Mouse (Mus musculus) layer of hippocampus, adult 2 months (tissue): ENCODE measurements around the gene Hes5. TPM values are rescaled to one million over a fixed set of nuclear protein-coding genes. Genes with fewer than 3 reads are reported as not detected.

Experiments used
- DNase-seq, 2 experiments: peaks; one replicate each; pipeline ENCODE4 v3.0.0; 2022; ENCODE audit warnings: low spot score in 2 of 2
- H3K27ac ChIP-seq: fragments of 200-600 bp; 2 replicates; pipeline ENCODE4 v1.8.1; 2022
- H3K4me3 ChIP-seq: fragments of 200-600 bp; 2 replicates; pipeline ENCODE4 v1.8.1; 2022; ENCODE audit warnings: mild to moderate bottlenecking
- CTCF ChIP-seq: fragments of 200-600 bp; conservative IDR thresholded peaks from 2 replicates; pipeline ENCODE4 v1.8.1; 2022; ENCODE audit warnings: antibody characterized with exemption, mild to moderate bottlenecking, moderate library complexity
- total RNA-seq, 2 experiments: library from RNA; stranded (reverse); gene quantifications; 2 replicates each; pipeline ENCODE4 v1.2.3; 2021

Gene Hes5
- total RNA-seq, 2 experiments from 2014 or later: 24.7 to 30.7 TPM

DNA sequence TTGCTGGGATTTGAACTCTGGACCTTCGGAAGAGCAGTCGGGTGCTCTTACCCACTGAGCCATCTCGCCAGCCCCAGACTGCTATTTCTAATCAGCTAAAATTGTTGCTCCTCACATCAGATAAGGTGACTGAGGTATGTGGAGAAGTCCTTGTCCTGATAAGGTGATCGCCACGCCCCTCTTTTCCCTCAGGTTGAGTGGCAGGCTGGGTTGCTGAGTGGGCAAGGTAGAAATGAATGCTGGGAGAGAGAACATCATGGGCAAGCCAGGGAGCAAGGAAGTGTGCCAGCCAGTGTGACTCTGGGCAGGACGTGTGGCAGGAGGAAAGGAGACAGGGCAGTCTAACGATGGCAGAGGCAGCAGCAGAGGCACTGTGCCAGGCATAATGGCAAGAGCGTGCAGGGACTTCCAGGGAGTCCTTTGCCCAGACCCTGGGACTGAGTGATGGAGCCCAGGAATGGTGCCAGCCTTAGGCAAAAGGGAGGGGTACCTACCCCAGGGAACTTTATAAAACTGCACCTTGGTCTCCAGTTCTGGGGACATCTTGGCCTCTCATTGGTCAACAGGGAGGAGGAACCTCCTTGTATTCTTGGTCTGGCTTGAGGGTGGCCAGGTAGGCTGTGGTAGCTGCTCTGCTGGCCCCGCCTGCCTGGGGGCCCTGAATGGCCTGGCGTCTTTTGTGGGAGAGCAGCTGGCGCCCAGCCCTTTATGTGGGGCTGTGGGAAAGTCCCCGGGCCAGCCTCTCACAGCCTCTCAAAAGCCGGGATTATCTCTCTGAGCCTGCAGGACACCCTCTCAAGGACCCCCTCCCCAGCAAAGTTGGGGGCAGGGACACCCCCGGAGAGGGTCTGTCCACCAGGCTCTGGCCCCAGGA, 12.4 kb upstream of the Hes5 start:
- Histone ChIP-seq H3K27ac (peak overlapping the region; percentile 64; the same call in 1 of the 2 replicates), H3K4me3 (no peak overlapping the region)
- DNase-seq: no peak
- TF ChIP-seq CTCF: no peak

DNA sequence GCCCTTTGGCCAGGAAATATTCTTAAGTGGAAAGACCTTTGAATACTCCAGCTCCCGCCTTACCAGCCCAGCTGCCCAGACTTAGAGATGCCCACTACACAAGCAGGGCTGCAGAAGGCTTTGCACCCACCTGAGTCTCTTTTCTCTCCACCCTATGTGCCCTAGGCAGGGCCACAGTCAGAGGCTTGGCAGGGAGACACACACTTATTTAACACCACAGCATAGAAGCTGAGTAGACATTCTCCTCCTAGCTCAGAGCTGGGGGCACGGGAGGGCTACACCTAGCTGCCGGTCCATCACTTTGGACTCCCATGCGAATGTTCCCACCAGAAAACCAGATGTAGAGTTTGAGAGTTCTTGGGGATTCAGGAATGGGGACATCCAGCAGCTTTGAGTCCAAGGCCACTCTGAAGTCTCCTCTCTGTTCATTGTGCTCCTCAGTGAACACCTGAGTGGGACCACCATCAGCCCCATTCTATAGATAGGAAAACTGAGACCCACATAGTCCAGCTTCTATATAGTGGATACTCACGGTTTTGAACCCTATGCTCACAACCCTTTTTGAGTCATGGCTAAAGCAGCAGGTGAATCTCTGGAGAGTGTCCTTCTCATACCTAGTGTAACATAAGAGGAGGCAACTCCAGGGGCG, 11.7 kb upstream of the Hes5 start:
- TF ChIP-seq CTCF: no peak
- Histone ChIP-seq H3K4me3 (no peak overlapping the region), H3K27ac (peak overlapping the region; percentile 64; the same call in 1 of the 2 replicates)
- DNase-seq: no peak

DNA sequence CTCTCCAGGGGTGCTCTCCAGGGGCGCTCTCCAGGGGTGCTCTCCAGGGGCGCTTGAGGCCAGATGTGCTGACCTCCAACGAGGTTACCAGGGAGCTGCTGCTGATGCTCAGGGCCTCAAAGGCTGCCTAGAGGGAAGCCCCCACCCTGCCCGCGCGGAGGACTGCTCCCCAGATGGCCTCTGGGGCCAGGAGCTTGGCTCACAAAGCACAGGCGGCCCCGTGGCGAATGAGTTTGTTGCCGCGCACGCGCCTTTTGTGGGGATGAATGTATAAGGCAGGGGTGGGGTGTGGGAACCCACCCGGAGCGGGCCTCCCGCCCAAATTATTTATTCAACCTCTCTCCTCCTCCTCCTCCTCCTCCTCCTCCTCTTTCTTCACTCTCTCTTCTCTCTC, 11.1 kb upstream of the Hes5 start:
- DNase-seq: no peak
- Histone ChIP-seq H3K4me3 (no peak overlapping the region), H3K27ac (no peak overlapping the region)
- no peak for TF ChIP-seq CTCF

GRCm38 (mm10) chr4:154952461-154953241, 8.1 kb upstream of the Hes5 start:
- Histone ChIP-seq H3K27ac (no peak overlapping the region), H3K4me3 (no peak overlapping the region)
- no peak for DNase-seq
- TF ChIP-seq CTCF: no peak

DNA sequence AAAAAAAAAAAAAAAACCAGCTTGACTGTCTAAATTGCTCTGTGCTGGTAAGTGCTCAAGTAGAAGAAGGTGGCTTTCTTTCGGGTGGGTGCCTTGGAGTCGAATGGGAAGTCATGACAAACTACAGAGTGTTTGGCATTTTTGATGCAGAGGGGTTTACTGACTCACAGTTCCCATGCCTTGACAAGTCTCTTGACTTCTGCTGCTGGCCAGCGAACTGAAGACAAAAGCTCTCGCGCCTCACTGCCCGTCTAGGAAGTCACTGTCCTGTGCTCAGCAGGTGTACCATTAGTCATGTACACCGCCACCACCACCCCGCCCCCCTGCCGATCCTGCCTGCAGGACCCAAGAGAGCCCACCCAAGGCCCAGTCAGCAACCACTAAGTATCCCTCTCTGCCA, 4.1 kb upstream of the Hes5 start:
- H3K27ac ChIP-seq: no peak overlapping the region
- no peak for DNase-seq
- H3K4me3 ChIP-seq: no peak overlapping the region
- TF ChIP-seq CTCF: no peak

DNA sequence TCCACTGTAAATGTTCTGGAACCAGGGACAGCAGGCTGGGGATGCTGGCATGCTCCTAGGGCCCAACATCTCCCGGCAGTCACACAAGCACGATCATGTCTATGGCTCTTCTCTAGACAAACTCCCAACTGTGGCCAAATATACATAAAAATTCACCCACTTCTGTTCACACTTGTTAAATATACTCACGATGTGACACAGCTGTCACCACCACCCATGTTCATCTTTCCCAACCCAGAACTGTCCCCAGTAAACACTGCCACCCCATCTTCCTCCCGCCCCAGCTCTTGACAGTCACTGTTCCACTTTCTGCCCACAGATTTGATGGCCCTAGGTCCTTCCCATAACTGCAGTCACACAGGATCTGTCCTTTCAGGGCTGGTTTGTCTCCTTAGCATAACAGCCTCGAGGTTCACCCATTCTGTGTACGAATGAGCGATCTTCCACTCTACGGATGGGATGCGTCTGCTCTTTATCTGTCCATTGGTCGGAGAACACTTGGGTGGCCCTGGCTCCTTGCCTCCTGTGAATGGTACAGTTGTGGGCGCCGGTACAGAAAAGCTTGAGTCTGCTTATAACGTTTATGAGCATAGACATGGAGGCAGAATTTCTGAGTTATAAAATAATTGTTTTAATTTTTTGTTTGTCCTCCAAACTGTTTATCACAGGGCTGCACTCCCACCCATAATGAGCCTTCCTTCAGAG, 3.3 kb upstream of the Hes5 start:
- no peak for DNase-seq
- no peak overlapping the region for H3K4me3 ChIP-seq
- H3K27ac ChIP-seq: no peak overlapping the region
- no peak for TF ChIP-seq CTCF

DNA sequence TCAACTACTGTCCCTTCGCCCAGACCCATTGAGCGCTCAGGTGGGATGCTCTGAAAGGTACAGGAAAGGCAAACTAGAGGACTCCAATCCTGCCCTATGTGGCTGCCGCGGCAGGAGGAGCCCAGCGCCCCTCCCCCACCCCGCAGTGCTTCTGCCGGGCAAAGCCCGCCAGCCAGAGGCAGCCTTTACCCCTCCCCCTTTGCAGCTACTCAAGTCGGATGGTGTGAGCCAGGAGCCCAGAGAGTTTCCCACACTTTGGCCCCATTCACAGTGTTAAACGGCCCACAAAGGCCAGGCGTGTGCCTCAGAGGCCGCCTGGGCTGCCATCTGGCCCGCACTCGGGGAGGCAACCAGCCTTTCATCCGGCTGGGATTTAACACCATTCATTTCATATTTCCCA, 2.6 kb upstream of the Hes5 start:
- H3K4me3 ChIP-seq: no peak overlapping the region
- peak; percentile 55 to 71 for DNase-seq
- H3K27ac ChIP-seq: no peak overlapping the region
- no peak for TF ChIP-seq CTCF

DNA sequence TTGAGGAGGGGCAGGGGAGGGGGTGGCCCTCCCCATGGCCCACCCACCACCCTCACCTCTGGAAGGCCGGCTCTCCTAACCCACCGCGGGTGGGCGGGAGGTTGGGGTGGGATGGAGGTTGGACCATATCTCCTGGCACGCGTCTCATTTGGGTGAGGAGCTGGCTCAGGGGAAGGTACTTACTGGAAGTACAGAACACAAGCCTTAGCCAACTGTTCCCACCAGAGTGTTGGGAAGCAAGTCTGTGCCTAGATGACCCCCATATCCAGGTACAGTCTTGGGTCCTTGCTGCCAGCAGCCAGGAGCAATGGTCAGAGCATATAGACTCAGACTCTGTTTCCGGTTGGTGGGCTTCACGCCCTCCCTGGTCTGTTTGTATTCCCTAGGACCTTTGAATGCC, 2.1 kb upstream of the Hes5 start:
- Histone ChIP-seq H3K27ac (no peak overlapping the region), H3K4me3 (no peak overlapping the region)
- no peak for TF ChIP-seq CTCF
- no peak for DNase-seq

GRCm38 (mm10) chr4:154960021-154960689, 568 bp upstream of the Hes5 start:
- peak overlapping the region; percentile 12; the same call in 1 of the 2 replicates for H3K27ac ChIP-seq
- no peak for DNase-seq
- peak overlapping the region; percentile 92 for H3K4me3 ChIP-seq
- no peak for TF ChIP-seq CTCF

DNA sequence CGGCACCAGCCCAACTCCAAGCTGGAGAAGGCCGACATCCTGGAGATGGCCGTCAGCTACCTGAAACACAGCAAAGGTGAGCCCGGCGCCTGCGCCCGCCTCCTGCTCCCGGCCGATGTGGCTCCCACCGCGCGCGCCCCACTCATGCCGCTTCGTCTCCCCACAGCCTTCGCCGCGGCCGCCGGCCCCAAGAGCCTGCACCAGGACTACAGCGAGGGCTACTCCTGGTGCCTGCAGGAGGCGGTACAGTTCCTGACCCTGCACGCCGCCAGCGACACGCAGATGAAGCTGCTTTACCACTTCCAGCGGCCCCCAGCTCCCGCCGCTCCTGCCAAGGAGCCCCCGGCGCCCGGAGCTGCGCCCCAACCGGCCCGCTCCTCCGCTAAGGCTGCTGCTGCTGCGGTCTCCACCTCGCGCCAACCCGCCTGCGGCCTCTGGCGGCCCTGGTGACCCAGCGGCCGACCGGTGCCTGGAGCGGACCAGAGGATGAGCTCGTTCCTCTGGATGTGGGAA, 559 bp downstream of the Hes5 start:
- Histone ChIP-seq H3K4me3 (peak overlapping the region; percentile 92), H3K27ac (peak overlapping the region; percentile 99)
- peak; percentile 41 for TF ChIP-seq CTCF
- DNase-seq: no peak

GRCm38 (mm10) chr4:154961911-154962310, 1.2 kb downstream of the Hes5 start:
- H3K4me3 ChIP-seq: peak overlapping the region; percentile 92
- H3K27ac ChIP-seq: peak overlapping the region; percentile 99
- TF ChIP-seq CTCF: no peak
- DNase-seq: no peak

- TF ChIP-seq CTCF: no peak
- no peak for DNase-seq
- H3K27ac ChIP-seq: peak overlapping the region; percentile 99
- peak overlapping the region; percentile 92 for H3K4me3 ChIP-seq
These were observed 2.0 kb downstream of the Hes5 start for GRCm38 (mm10) chr4:154962683-154963082.
